Mouse (Mus musculus): Measurements from ENCODE around the gene Gtf2h3. TPM values are rescaled to one million over a fixed set of nuclear protein-coding genes. Genes with fewer than 3 reads are reported as not detected.

The Gtf2h3 gene
- polyA plus RNA-seq, 1 experiment from 2014 or later = 45.3 TPM

DNA sequence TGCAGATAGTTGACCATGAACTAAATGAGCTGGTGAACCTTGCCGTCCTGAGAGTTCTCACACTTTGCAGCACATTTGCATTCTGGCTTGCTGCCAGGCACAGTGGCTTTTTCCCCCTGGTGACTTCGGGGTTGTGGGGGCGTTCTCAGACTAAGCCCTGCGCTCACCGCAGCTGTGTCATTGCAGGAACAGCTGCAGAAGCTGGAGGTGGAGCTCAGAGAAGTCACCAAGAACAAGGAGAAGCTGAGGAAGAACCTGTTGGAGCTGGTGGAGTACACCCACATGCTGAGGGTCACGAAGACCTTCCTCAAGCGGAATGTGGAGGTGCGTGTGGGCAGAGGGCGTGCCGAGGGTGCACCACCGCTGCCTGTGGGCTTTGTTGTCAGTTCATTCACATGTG, 58.4 kb downstream of the Gtf2h3 start:
- no peak overlapping the region for H3K4me3 ChIP-seq
- no peaks in the 10 kb centered on the region for H3K9me3 ChIP-seq (replicated peaks)
- no peak overlapping the region for H3K4me2 ChIP-seq
- peaks cover 89% of the 10 kb centered on the region for H3K36me3 ChIP-seq
- no peaks in the 10 kb centered on the region for H3K4me1 ChIP-seq (replicated peaks)
- 93% methylated on average over 11 of the region's 11 CpGs for WGBS
- H3K27ac ChIP-seq (ENCODE audit: poor library complexity, severe bottlenecking) = no peak overlapping the region
- no peaks in the 10 kb centered on the region for H3K27me3 ChIP-seq (replicated peaks)
- H3K9ac ChIP-seq = no peak overlapping the region
- no peak for ATAC-seq (ENCODE audit: insufficient number of reproducible peaks, low FRiP score)

DNA sequence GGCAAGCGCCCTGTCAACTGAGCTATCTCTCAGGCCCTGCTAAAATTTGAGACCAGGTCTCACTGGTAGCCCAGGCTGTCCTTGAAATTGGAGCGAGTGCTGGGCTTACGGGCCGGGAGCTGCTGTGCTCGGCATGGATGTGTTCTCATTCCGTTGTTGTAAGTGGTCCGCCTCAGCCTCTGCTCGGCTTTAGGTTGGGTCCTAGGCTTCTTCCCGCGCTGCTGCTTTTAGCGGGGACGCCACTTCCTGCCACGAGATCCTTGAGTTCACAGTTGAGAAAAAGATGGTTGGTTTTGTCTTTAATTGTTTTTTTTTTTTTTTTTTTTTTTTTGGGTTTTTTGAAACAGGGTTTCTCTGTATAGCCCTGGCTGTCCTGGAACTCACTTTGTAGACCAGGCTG, 58.9 kb downstream of the Gtf2h3 start:
- Histone ChIP-seq H3K4me3 (no peak overlapping the region), H3K4me2 (no peak overlapping the region), H3K27me3 (replicated peaks) (no peaks in the 10 kb centered on the region), H3K9ac (no peak overlapping the region), H3K4me1 (replicated peaks) (no peaks in the 10 kb centered on the region), H3K27ac (ENCODE audit: poor library complexity, severe bottlenecking) (no peak overlapping the region), H3K36me3 (peaks cover 94% of the 10 kb centered on the region), H3K9me3 (replicated peaks) (no peaks in the 10 kb centered on the region)
- WGBS = 93% methylated on average over 13 of the region's 13 CpGs
- no peak for ATAC-seq (ENCODE audit: insufficient number of reproducible peaks, low FRiP score)

Other genes starting within 250 kb of the Gtf2h3 start
- 61.2 and 69.9 TPM in 2 replicates for gene Cdk2ap1, start 216.1 kb upstream of the Gtf2h3 start, polyA plus RNA-seq (2016; fragmentation: Nextera tagmentation; extraction: Ambion mirVana)
- gene Sbno1, start 153.1 kb upstream of the Gtf2h3 start, polyA plus RNA-seq (2016; fragmentation: Nextera tagmentation; extraction: Ambion mirVana) = 71.8 and 75.3 TPM in 2 replicates
- 81.1 and 85.4 TPM in 2 replicates for gene Kmt5a, start 139.2 kb upstream of the Gtf2h3 start, polyA plus RNA-seq (2016; fragmentation: Nextera tagmentation; extraction: Ambion mirVana)
- 13.5 and 13.6 TPM in 2 replicates for gene Rilpl2, start 100.8 kb upstream of the Gtf2h3 start, polyA plus RNA-seq (2016; fragmentation: Nextera tagmentation; extraction: Ambion mirVana)
- gene Snrnp35, start 96.0 kb upstream of the Gtf2h3 start, polyA plus RNA-seq (2016; fragmentation: Nextera tagmentation; extraction: Ambion mirVana) = 23.9 and 24.0 TPM in 2 replicates
- 27.6 and 29.8 TPM in 2 replicates for gene Rilpl1, start 47.7 kb upstream of the Gtf2h3 start, polyA plus RNA-seq (2016; fragmentation: Nextera tagmentation; extraction: Ambion mirVana)
- gene Tmed2, start 38.4 kb upstream of the Gtf2h3 start, polyA plus RNA-seq (2016; fragmentation: Nextera tagmentation; extraction: Ambion mirVana) = 490 and 502 TPM in 2 replicates
- gene Ddx55, start 26.3 kb upstream of the Gtf2h3 start, polyA plus RNA-seq (2016; fragmentation: Nextera tagmentation; extraction: Ambion mirVana) = 8.5 and 8.6 TPM in 2 replicates
- gene Eif2b1, start within 50 bp of the Gtf2h3 start, polyA plus RNA-seq (2016; fragmentation: Nextera tagmentation; extraction: Ambion mirVana) = 61.7 and 61.8 TPM in 2 replicates
- 41.0 and 45.8 TPM in 2 replicates for gene Atp6v0a2, start 49.4 kb downstream of the Gtf2h3 start, polyA plus RNA-seq (2016; fragmentation: Nextera tagmentation; extraction: Ambion mirVana)
- gene Dnah10, start 145.9 kb downstream of the Gtf2h3 start, polyA plus RNA-seq (2016; fragmentation: Nextera tagmentation; extraction: Ambion mirVana) = 0.04 TPM in 2 replicates

Data from heart, embryonic 12.5 days (tissue).